8 mouse cellular contexts compared by ENCODE assay signal in genomic region chr13:23445156-23445555, GRCm38 (mm10). TPM values are rescaled to one million over a fixed set of nuclear protein-coding genes. Genes with fewer than 3 reads are reported as not detected.
DNase-seq lines count a peak whose midpoint lies in the region; ATAC-seq and TF ChIP-seq lines count a peak whose summit lies in the region.

No protein-coding gene starts in this region.

- H3K9ac ChIP-seq in embryonic facial prominence, embryonic 12.5 days = peak overlapping the region; percentile 73
- H3K9ac ChIP-seq in hindbrain, postnatal 0 days (replicated peaks; ENCODE audit: low read length) = peak overlapping the region; percentile 88
- H3K9ac ChIP-seq in midbrain, postnatal 0 days (replicated peaks; ENCODE audit: low read length, poor library complexity, severe bottlenecking) = peak overlapping the region; percentile 89

- intact Hi-C loops in left cerebral cortex, adult 2 months (cut with DNase I) = no loop called here
- intact Hi-C loops in left cerebral cortex, postnatal 4 days (cut with DNase I) = no loop called here

- WGBS in embryonic facial prominence, embryonic 12.5 days = 2% methylated on average over 10 of the region's 10 CpGs
- WGBS in hindbrain, postnatal 0 days = 3% methylated on average over 10 of the region's 10 CpGs
- WGBS in midbrain, postnatal 0 days = 3% methylated on average over 10 of the region's 10 CpGs

- no peaks in the 10 kb centered on the region for H3K36me3 ChIP-seq in embryonic facial prominence, embryonic 12.5 days
- H3K36me3 ChIP-seq in hindbrain, postnatal 0 days (ENCODE audit: insufficient read depth, low read length) = no peaks in the 10 kb centered on the region
- no peaks in the 10 kb centered on the region for H3K36me3 ChIP-seq in midbrain, postnatal 0 days (ENCODE audit: insufficient read depth, low read length)

- H3K4me3 ChIP-seq in left cerebral cortex, adult 2 months = peak overlapping the region; percentile 67
- peak overlapping the region; percentile 66 for H3K4me3 ChIP-seq in embryonic facial prominence, embryonic 12.5 days
- H3K4me3 ChIP-seq in hindbrain, postnatal 0 days (ENCODE audit: low read length) = peak overlapping the region; percentile 71
- peak overlapping the region; percentile 77 for H3K4me3 ChIP-seq in midbrain, postnatal 0 days (ENCODE audit: low read depth, low read length)

- H3K4me1 ChIP-seq in embryonic facial prominence, embryonic 12.5 days = peaks cover 7% of the 10 kb centered on the region; the same call in 1 of the 2 replicates
- H3K4me1 ChIP-seq in hindbrain, postnatal 0 days (ENCODE audit: insufficient read depth, low read length) = peaks cover 6% of the 10 kb centered on the region
- H3K4me1 ChIP-seq in midbrain, postnatal 0 days (ENCODE audit: insufficient read depth, low read length) = 0 out of 2 replicates have a peak, but pooled peaks cover 6% of the 10 kb centered on the region

- peak overlapping the region; percentile 59 for H3K4me2 ChIP-seq in embryonic facial prominence, embryonic 12.5 days (replicated peaks)
- H3K4me2 ChIP-seq in hindbrain, postnatal 0 days (ENCODE audit: low read depth, low read length) = peak overlapping the region; percentile 79
- H3K4me2 ChIP-seq in midbrain, postnatal 0 days (ENCODE audit: low read depth, low read length, poor library complexity, severe bottlenecking) = peak overlapping the region; percentile 61

- peak overlapping the region; percentile 95 for H3K27ac ChIP-seq in left cerebral cortex, adult 2 months
- H3K27ac ChIP-seq in embryonic facial prominence, embryonic 12.5 days = peak overlapping the region; percentile 98
- H3K27ac ChIP-seq in hindbrain, postnatal 0 days = peak overlapping the region; percentile 97
- H3K27ac ChIP-seq in midbrain, postnatal 0 days (ENCODE audit: low read depth, low read length) = peak overlapping the region; percentile 98

- no peaks in the 10 kb centered on the region for H3K27me3 ChIP-seq in embryonic facial prominence, embryonic 12.5 days
- no peaks in the 10 kb centered on the region for H3K27me3 ChIP-seq in hindbrain, postnatal 0 days (ENCODE audit: insufficient read depth, low read length)
- H3K27me3 ChIP-seq in midbrain, postnatal 0 days (ENCODE audit: insufficient read depth, low read length) = no peaks in the 10 kb centered on the region

- no peaks in the 10 kb centered on the region for H3K9me3 ChIP-seq in embryonic facial prominence, embryonic 12.5 days
- no peaks in the 10 kb centered on the region for H3K9me3 ChIP-seq in hindbrain, postnatal 0 days (ENCODE audit: low read length)
- H3K9me3 ChIP-seq in midbrain, postnatal 0 days (ENCODE audit: low read length) = no peaks in the 10 kb centered on the region

- no peak for DNase-seq in left cerebral cortex, adult 2 months (ENCODE audit: extremely low spot score in 1 of 2, low spot score in 2 of 2)
- DNase-seq in left cerebral cortex, postnatal 4 days = no peak
- peak; percentile 44 for DNase-seq in hindbrain, postnatal 0 days (ENCODE audit: low spot score)
- no peak for DNase-seq in midbrain, postnatal 0 days (ENCODE audit: low spot score)
- DNase-seq in spleen, postnatal 4 days (ENCODE audit: low spot score in 2 of 2) = no peak
- no peak for DNase-seq in gastrocnemius, postnatal 25 days

- no peak for TF ChIP-seq CTCF in left cerebral cortex, adult 2 months (IDR thresholded peaks at IDR 0.05)
- TF ChIP-seq CTCF in hindbrain, postnatal 0 days (IDR thresholded peaks at IDR 0.05; ENCODE audit: low read depth) = no peak
- no peak for TF ChIP-seq CTCF in midbrain, postnatal 0 days (IDR thresholded peaks at IDR 0.05)

- ATAC-seq in embryonic facial prominence, embryonic 12.5 days (ENCODE audit: insufficient number of reproducible peaks, insufficient read depth, low FRiP score, low TSS enrichment) = no peak
- no peak for ATAC-seq in hindbrain, postnatal 0 days
- no peak for ATAC-seq in midbrain, postnatal 0 days (ENCODE audit: low FRiP score)
- no peak for ATAC-seq in megakaryocyte progenitor cell, adult 5-6 weeks (replicated peaks; ENCODE audit: poor library complexity)

RNA-seq across cellular contexts. Expression of gene Btn1a1, which starts 20.5 kb away (rescaled TPM):
- not detected for total RNA-seq in left cerebral cortex, adult 2 months (2021)
- total RNA-seq in left cerebral cortex, postnatal 4 days (2021) = not detected
- 0.10 and 0.20 TPM in 2 replicates for polyA plus RNA-seq in embryonic facial prominence, embryonic 12.5 days (2016; fragmentation: Nextera tagmentation; extraction: Ambion mirVana)
- 0.40 and 0.89 TPM in 2 replicates for total RNA-seq in hindbrain, postnatal 0 days (2014; rRNA removed)
- 0.15 and 0.24 TPM in 2 replicates for polyA plus RNA-seq in hindbrain, postnatal 0 days (2015; fragmentation: Nextera tagmentation; extraction: Ambion mirVana)
- 0.05 TPM in 1 of 2 replicates, not detected in the other for total RNA-seq in midbrain, postnatal 0 days (2014; rRNA removed)
- polyA plus RNA-seq in midbrain, postnatal 0 days (2015; fragmentation: Nextera tagmentation; extraction: Ambion mirVana) = 0.04 and 0.07 TPM in 2 replicates
- not detected in 2 replicates for total RNA-seq in megakaryocyte progenitor cell, adult 5-6 weeks (2015)
- total RNA-seq in megakaryocyte progenitor cell, adult 5-6 weeks (2017) = not detected in 2 replicates
- not detected for total RNA-seq in gastrocnemius, postnatal 25 days (2021)

RNA-seq across cellular contexts. Expression of gene Abt1, which starts 21.5 kb away (rescaled TPM):
- 1 to 10 TPM; 8.9 to 9.8 TPM for total RNA-seq in left cerebral cortex, adult 2 months (2021)
- 1 to 10 TPM; 5.6 to 6.1 TPM for total RNA-seq in left cerebral cortex, postnatal 4 days (2021)
- 12.9 and 13.9 TPM in 2 replicates for polyA plus RNA-seq in embryonic facial prominence, embryonic 12.5 days (2016; fragmentation: Nextera tagmentation; extraction: Ambion mirVana)
- 5.0 and 5.5 TPM in 2 replicates for total RNA-seq in hindbrain, postnatal 0 days (2014; rRNA removed)
- 7.2 and 7.6 TPM in 2 replicates for polyA plus RNA-seq in hindbrain, postnatal 0 days (2015; fragmentation: Nextera tagmentation; extraction: Ambion mirVana)
- 4.9 and 7.3 TPM in 2 replicates for total RNA-seq in midbrain, postnatal 0 days (2014; rRNA removed)
- 5.2 and 6.0 TPM in 2 replicates for polyA plus RNA-seq in midbrain, postnatal 0 days (2015; fragmentation: Nextera tagmentation; extraction: Ambion mirVana)
- total RNA-seq in megakaryocyte progenitor cell, adult 5-6 weeks (2015) = 7.1 and 7.4 TPM in 2 replicates
- total RNA-seq in megakaryocyte progenitor cell, adult 5-6 weeks (2017) = 9.5 and 11.0 TPM in 2 replicates
- 1 to 10 TPM; 2.9 to 3.7 TPM for total RNA-seq in gastrocnemius, postnatal 25 days (2021)

RNA-seq across cellular contexts. Expression of gene Btn2a2, which starts 43.5 kb away (rescaled TPM):
- 1 to 10 TPM in 1 of 2 experiments, under 1 TPM in 1; 0.65 to 1.4 TPM for total RNA-seq in left cerebral cortex, adult 2 months (2021)
- not detected for total RNA-seq in left cerebral cortex, postnatal 4 days (2021)
- 1.6 TPM in 2 replicates for polyA plus RNA-seq in embryonic facial prominence, embryonic 12.5 days (2016; fragmentation: Nextera tagmentation; extraction: Ambion mirVana)
- total RNA-seq in hindbrain, postnatal 0 days (2014; rRNA removed) = not detected in 2 replicates
- polyA plus RNA-seq in hindbrain, postnatal 0 days (2015; fragmentation: Nextera tagmentation; extraction: Ambion mirVana) = 0.11 TPM in 1 of 2 replicates, not detected in the other
- 0.16 TPM in 1 of 2 replicates, not detected in the other for total RNA-seq in midbrain, postnatal 0 days (2014; rRNA removed)
- polyA plus RNA-seq in midbrain, postnatal 0 days (2015; fragmentation: Nextera tagmentation; extraction: Ambion mirVana) = not detected in 2 replicates
- total RNA-seq in megakaryocyte progenitor cell, adult 5-6 weeks (2015) = not detected in 2 replicates
- 0.17 TPM in 1 of 2 replicates, not detected in the other for total RNA-seq in megakaryocyte progenitor cell, adult 5-6 weeks (2017)
- not detected for total RNA-seq in gastrocnemius, postnatal 25 days (2021)
